Mouse (Mus musculus) right cerebral cortex, postnatal 4 days (tissue): ENCODE results near the gene Dnajc16.

Experiments used
- DNase-seq: peaks from one replicate; pipeline ENCODE4 v3.0.0-alpha.2; 2022

Gene Dnajc16

GRCm38 (mm10) chr4:141722731-141723672 lies 67.7 kb downstream of the Dnajc16 start, which contains the start of gene Ddi2:
Gene Ddi2, minus strand, starts transcription at chr4:141723419.
- DNase-seq, result peak; percentile 89

GRCm38 (mm10) chr4:141721961-141722360 lies 68.8 kb downstream of the Dnajc16 start:
- no peak for DNase-seq

GRCm38 (mm10) chr4:141720761-141721523 lies 69.8 kb downstream of the Dnajc16 start:
- no peak for DNase-seq

- DNase-seq, result no peak
These were observed 71.4 kb downstream of the Dnajc16 start for GRCm38 (mm10) chr4:141719304-141719703.

GRCm38 (mm10) chr4:141717633-141718032 lies 73.1 kb downstream of the Dnajc16 start:
- no peak for DNase-seq

GRCm38 (mm10) chr4:141715027-141715426 lies 75.7 kb downstream of the Dnajc16 start:
- DNase-seq, result no peak

GRCm38 (mm10) chr4:141713598-141714142 lies 77.1 kb downstream of the Dnajc16 start:
- DNase-seq, result no peak

GRCm38 (mm10) chr4:141711250-141711649 lies 79.5 kb downstream of the Dnajc16 start:
- DNase-seq, result no peak
